Mouse (Mus musculus) telencephalon, adult 2 months (tissue): ENCODE results near the gene Becn1.
A peak's percentile ranks its signal among the peaks of the same experiment; 100 is the strongest.

Source experiments
- DNase-seq: peaks from one replicate; pipeline ENCODE4 v3.0.0-alpha.2; 2011; ENCODE audit warnings: low read depth, low spot score

Gene Becn1

GRCm38 (mm10) chr11:101238071-101238647, 63.9 kb downstream of the Becn1 start:
- peak; percentile 63 for DNase-seq

DNA sequence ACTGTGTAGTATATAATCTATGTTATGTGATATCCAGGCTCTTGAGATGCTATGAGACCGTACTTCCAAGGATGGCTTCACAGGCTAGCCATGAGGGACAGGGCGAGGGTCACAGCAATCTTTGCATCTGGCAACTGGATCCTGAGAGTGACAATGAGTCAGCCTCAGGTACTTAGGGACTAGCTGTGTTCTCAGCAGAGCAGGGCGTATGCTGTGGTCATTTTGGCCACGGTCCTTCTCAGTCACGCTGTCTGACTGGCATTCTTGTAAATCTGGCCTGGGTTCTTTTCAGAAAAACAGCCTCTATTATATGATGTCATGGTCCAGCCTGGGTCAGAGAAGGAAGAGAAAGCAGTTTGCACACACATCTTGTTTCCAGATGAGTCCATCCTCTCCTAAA, 65.3 kb downstream of the Becn1 start:
- no peak for DNase-seq
